Mouse (Mus musculus): ENCODE data around the gene Ttll5.

Ttll5 gene

GRCm38 (mm10) chr12:86105546-86105945, 281.1 kb downstream of the Ttll5 start:
- DNase-seq: no peak

DNA sequence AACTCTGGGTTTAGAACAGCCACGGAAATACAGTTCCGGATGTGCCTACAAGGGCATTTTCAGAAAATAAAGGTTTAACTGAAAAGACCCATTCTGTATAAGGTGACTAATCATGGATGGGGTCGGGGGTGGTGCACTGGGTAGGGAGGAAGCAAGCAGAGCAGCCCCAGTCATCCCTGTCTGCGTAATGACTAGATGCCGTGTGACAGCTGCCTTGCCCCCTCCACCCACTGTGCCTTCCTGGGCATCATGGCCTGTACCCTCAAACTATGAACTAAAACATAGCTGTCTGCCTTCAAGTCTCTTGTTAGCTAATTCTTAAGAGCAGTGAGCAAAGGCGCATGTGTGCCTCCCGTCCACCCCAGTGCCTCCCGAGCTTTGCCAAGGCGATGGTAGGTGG, 281.6 kb downstream of the Ttll5 start:
- no peak for DNase-seq

- no peak for DNase-seq
These were observed 283.2 kb downstream of the Ttll5 start for GRCm38 (mm10) chr12:86107645-86108044.

- no peak for DNase-seq
These were observed 285.1 kb downstream of the Ttll5 start for GRCm38 (mm10) chr12:86109531-86109930.

DNA sequence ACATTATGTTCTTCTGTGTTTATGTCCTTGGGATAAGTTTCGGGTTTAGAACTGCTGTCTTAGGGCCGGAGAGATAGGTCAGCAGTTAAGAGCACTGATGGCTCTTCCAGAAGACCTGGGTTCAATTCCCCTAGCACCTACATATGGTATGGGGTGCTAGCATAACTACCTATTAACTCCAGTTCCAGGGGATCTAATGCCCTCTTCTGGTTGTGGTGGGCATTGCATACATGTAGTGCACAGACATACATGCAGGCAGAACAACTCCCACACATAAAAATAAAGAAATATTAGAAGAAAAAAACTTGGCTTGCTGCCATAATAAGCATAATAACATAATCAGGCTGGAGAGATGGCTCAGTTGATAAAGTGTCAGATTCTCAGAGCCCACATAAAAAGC, 286.2 kb downstream of the Ttll5 start:
- no peak for DNase-seq
